Mouse (Mus musculus) cerebellum, postnatal 14 days (tissue): Measurements from ENCODE around the gene Sdr9c7.
"Not testable (repeated sequence)": the region's sequence is repeated elsewhere in the genome, so short reads cannot be mapped to it uniquely, and the experiment has no call there.

Experiments used
- DNase-seq, 2 experiments: peaks; one replicate each; pipeline ENCODE4 v3.0.0; 2021; ENCODE audit warnings: mixed read lengths in 2 of 2

Gene Sdr9c7

GRCm38 (mm10) chr10:127898218-127898617 is at the start of gene Sdr9c7:
Sdr9c7 (plus strand) TSS chr10:127898518.
- DNase-seq = no peak

GRCm38 (mm10) chr10:127849628-127850027 is 48.7 kb upstream of the Sdr9c7 start, which contains the start of gene Rdh19:
Rdh19 (plus strand) TSS chr10:127849928.
- no peak for DNase-seq

- peak; percentile 80 to 83 for DNase-seq
Observed at GRCm38 (mm10) chr10:127856376-127856775, 41.9 kb upstream of the Sdr9c7 start.

GRCm38 (mm10) chr10:127864931-127865330 is 33.4 kb upstream of the Sdr9c7 start:
- DNase-seq = no peak

- no peak for DNase-seq
Observed at GRCm38 (mm10) chr10:127866232-127866631, 32.1 kb upstream of the Sdr9c7 start, which contains the start of gene Rdh16f2. Rdh16f2 (plus strand) TSS chr10:127866474.

- peak; percentile 9 to 10 for DNase-seq
Observed at GRCm38 (mm10) chr10:127872484-127872883, 25.8 kb upstream of the Sdr9c7 start.

GRCm38 (mm10) chr10:127877681-127878080 is 20.6 kb upstream of the Sdr9c7 start:
- DNase-seq = no peak

GRCm38 (mm10) chr10:127878262-127879057 is 19.9 kb upstream of the Sdr9c7 start:
- no peak for DNase-seq

GRCm38 (mm10) chr10:127879155-127879688 is 19.1 kb upstream of the Sdr9c7 start:
- peak in 1 of 2 experiments; percentile 22 for DNase-seq

- no peak for DNase-seq
Observed at GRCm38 (mm10) chr10:127881041-127881440, 17.3 kb upstream of the Sdr9c7 start.

GRCm38 (mm10) chr10:127886551-127886950 is 11.8 kb upstream of the Sdr9c7 start:
- DNase-seq = no peak

- DNase-seq = no peak
Observed at GRCm38 (mm10) chr10:127886971-127887370, 11.3 kb upstream of the Sdr9c7 start.

GRCm38 (mm10) chr10:127888605-127889004 is 9.7 kb upstream of the Sdr9c7 start, which contains the start of gene Rdh7:
Rdh7 (minus strand) TSS chr10:127888817.
- no peak for DNase-seq

- DNase-seq = no peak
Observed at GRCm38 (mm10) chr10:127891481-127891880, 6.8 kb upstream of the Sdr9c7 start.

- not testable (repeated sequence) for DNase-seq
Observed at GRCm38 (mm10) chr10:127893163-127894022, 4.9 kb upstream of the Sdr9c7 start.

GRCm38 (mm10) chr10:127896705-127897104 is 1.6 kb upstream of the Sdr9c7 start:
- no peak for DNase-seq

GRCm38 (mm10) chr10:127897506-127897905 is 812 bp upstream of the Sdr9c7 start:
- no peak for DNase-seq

GRCm38 (mm10) chr10:127899783-127900182 is 1.5 kb downstream of the Sdr9c7 start:
- DNase-seq = no peak

GRCm38 (mm10) chr10:127901751-127902150 is 3.4 kb downstream of the Sdr9c7 start:
- DNase-seq = no peak

- no peak for DNase-seq
Observed at GRCm38 (mm10) chr10:127903116-127903515, 4.8 kb downstream of the Sdr9c7 start.

- DNase-seq = peak; percentile 37 to 51
Observed at GRCm38 (mm10) chr10:127904718-127905446, 6.6 kb downstream of the Sdr9c7 start.

- DNase-seq = no peak
Observed at GRCm38 (mm10) chr10:127906138-127906537, 7.8 kb downstream of the Sdr9c7 start.
